Mouse (Mus musculus): Measurements from ENCODE around the gene Limch1.

DNA sequence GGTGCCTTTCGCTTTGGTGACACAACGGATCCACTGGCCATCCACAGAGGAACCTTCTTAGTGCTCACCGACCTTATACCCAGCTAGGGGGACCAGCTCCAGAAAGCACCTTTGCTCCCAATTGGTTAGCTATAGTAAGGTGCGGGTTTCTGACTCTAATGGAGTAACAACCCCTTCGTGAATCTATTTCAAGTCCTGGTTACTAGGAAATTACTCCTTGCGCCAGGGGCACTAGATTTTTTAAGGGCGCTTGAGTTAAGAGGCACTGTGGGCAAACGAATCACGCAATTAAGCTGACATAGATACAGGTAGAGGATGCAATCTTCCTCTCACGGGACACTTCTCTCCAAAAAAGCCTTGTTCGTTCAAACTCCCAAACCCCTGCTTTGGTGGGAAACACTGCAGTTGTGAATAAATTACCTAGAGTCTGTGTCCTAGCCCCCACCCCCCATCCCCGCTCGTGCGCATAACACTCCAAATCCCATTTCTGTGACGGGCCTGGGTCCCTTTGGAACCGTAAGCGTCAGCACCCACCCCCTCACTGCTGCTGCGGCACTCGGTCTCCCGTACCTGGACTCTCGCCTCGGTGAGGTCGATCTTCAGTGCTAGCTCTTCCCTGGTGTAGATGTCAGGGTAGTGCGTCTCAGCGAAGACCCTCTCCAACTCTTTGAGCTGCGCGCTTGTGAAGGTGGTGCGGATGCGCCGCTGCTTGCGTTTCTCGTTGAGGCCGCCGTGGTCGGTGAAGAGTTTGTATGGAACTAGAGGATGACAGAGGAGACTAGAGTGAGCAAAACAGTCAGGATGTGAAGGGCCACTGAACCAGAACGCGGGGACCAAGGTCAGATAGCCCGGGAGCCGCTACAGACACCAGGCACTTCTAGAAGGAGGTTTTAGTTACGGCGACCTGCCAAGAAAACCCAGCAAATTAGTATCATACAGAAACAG is 351.8 kb downstream of the Limch1 start:
- TF ChIP-seq GATA1 (IDR thresholded peaks at IDR 0.05; ENCODE audit: borderline replicate concordance, low read length) (no peak), FLI1 (IDR thresholded peaks at IDR 0.05; ENCODE audit: low read length) (no peak)
